Mouse (Mus musculus) urinary bladder, adult 18-20 months (tissue): ENCODE measurements around the gene Lrrc1.

Experiments used
- DNase-seq, 2 experiments: peaks; one replicate each; pipeline ENCODE4 v3.0.0; 2022; ENCODE audit warnings: low spot score in 2 of 2, mixed read lengths in 2 of 2

The Lrrc1 gene

DNA sequence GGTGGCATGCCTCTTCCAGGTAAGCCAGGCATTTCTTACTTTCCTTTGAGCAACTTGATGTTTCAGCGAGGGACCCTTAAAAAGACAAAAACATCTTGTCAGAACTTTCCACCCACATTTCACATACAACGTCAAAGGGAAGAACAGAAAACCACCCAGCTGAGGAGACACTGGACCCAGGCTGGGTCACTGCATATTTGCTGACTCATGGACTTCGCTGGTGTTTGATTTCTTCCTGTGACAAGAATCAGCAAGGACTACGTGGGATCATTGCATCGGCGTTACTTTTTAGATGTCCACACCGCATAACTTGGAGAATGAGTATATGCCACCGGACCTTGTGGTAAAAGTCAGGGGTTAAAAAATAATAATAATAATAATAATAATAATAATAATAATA lies 155.7 kb downstream of the Lrrc1 start:
- no peak for DNase-seq

DNA sequence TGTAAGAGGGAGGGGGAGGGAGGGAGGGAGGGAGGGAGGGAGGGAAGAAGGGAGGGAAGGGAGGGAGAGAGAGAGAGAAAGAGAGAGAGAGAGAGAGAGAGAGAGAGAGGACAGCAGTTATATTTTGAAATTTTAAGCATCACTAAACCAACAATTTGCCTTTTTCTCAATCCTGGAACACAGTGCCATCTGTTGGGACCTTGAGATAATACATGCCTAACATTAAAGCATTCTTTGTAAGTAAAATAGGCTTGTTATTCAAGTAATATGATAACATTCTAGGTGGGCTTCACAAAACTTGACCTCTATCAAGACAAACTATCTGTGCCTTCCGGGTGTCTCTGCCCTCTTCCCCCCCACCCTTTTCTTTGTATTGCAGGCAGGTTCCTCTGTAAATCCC lies 157.9 kb downstream of the Lrrc1 start:
- DNase-seq = no peak

DNA sequence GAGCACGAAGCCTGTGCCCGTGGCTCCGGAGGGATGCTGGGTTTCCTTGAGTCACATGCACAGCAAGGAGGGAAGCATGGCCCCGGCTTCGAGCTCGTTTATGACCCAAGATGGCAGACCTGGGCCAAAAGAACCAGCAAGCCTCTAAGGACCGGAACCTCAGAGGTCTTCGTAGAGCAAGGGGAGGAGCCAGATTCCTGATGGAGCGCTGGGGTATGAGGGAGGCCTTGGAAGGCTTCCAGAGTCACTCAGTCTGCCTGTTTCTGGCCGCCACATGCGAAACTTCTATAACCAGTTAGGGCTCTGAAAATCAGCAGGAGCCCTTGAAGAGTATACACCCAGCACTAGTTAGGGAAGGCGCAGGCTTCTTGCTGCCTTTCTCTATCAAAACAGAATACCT lies 159.1 kb downstream of the Lrrc1 start:
- no peak for DNase-seq

DNA sequence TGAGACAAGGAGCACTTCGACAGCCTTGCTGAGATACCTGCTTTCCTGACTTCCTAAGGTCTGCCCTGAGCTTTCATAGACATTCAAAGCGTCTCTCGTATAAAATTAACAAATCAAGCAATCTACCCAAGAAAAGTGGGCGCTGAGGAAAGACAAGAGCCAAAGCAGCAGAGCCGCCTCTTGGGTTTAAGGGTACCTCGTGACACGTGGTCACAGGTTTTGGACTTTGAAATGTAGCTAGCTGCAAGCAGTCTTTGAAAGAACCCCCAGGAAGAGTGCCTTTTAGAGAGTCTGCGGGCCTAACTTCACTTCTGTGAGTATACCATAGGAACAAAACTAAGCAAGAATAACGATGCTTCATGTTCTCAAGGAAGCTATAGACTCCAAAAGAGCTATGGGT lies 160.0 kb downstream of the Lrrc1 start:
- no peak for DNase-seq

DNA sequence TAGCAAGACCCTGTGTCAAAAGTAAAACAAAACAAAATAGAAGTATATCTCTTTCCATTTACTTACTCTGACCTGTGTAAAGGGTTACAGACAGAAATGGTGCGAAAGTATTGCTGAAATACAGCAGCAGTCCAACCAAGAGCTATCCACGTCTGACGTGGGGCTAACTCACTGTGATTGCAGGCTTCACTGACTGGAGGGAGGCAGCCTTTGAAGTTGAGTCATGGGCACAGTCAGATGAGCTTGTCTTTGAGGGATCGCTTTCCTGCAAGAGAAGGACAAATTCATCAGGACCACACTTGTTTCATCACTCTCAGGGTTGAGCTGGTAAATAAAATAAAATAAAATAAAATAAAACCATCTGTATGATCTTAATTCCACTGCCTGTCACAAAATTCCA lies 160.7 kb downstream of the Lrrc1 start:
- no peak for DNase-seq

DNA sequence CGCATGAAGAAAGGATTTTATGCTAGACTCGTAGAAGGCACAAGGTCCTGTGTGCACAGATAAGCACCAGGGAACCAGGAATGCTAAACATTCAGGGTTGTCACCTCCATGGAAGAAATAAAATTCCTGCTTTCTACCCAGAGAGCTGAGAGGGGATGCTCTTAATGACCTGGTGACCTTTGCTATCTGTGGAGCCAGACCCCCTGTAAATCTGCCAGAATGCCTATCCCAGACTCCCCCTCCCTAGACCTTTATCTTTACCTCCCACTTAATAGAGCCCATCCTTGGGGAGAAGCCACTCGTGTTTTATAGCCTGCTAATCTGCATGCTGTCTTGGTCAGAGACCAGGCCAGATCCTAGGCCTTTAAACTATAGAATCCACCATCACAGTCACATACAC lies 162.2 kb downstream of the Lrrc1 start:
- no peak for DNase-seq

DNA sequence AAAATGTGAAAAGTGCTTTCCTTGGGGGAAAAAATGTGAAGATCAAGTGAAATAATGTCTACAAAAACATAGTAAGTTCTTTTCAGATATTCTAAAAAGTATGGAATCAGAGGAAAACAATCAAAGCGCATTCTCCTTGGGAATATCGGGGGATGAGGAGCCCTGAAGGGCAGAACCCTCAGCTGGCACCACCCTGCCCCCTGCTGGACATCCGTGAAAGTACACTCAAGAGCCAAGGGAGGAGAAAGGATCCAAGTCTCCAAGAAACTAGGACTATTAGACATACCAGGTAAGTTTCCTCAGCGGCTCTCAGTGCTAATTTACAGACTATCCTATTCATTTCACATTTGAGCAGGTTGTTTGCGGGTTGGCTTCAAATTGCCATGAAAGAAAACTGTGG lies 163.1 kb downstream of the Lrrc1 start:
- DNase-seq = peak; percentile 18 to 71
